Mouse (Mus musculus) skeletal muscle tissue, adult 2 months (tissue): ENCODE data around the gene Epp13.
"Not testable (repeated sequence)": the region's sequence is repeated elsewhere in the genome, so short reads cannot be mapped to it uniquely, and the experiment has no call there.

Experiments used
- DNase-seq: peaks from one replicate; pipeline ENCODE4 v3.0.0-alpha.2; 2012; ENCODE audit warnings: low read depth, low spot score

Gene Epp13

DNA sequence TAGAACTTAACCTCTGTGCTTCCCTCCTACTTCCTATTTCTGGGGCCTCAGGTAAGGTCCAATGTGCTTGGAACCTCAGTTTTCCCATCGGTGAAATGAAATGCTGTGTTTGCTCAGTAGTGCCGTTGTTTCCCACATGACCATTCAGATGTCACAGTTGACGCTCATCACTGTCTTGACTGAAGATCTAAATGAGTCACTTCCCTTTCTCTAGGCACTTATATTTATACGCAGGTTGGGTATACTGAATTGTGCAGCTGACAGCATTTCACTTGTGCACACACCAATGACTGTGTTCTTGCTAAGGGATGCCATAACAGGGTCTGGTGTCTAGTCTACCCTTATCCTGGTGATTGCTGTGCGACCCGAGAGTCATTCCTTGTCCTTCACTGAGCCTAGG lies 32.9 kb downstream of the Epp13 start:
- DNase-seq, result no peak

DNA sequence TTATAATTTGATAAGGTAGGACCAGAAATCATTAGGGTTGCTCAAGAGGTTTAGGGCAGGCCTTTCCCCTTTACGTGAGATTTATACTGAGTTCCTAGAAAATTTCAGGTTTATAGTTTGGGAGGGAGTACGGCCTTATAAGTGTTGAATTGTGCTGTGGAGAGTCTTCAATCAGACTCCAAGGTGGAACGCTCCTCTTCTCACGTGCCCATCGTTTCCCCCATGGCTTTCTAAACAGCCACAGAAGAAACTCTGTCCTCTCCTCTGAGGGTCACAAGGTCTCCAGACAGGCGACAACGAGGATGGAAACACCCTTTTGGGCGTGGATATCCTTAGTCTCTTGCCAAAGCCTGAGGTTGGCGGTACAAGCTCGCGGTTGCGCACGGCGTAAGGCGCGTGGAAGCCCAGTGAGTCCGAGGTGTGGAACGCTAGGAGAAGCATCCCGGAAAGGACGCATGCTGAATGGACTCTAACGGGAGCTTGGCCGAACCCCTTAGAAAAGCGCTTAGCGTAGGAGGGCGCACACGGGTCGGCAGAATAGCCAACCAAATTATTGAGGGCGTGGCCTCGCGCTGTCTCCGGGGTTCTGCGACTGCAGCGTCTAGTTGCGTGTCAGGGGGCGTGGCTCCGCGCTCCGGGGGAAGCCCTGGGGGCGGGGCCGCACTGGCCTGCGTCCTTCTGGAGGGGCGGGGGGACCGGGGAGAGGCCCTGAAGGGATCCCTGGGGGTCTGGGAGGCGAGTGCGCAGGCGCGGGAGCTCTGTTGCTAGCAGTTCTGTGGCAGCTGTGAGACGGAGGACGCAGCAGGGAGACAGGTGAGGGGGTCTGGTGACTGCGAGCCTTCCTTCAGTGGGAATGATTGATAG lies 33.6 kb downstream of the Epp13 start, which contains the start of gene Zfp667:
Gene Zfp667 (plus strand): TSS at position 738 of the 864 bp plus-strand sequence.
- peak; percentile 96 for DNase-seq

DNA sequence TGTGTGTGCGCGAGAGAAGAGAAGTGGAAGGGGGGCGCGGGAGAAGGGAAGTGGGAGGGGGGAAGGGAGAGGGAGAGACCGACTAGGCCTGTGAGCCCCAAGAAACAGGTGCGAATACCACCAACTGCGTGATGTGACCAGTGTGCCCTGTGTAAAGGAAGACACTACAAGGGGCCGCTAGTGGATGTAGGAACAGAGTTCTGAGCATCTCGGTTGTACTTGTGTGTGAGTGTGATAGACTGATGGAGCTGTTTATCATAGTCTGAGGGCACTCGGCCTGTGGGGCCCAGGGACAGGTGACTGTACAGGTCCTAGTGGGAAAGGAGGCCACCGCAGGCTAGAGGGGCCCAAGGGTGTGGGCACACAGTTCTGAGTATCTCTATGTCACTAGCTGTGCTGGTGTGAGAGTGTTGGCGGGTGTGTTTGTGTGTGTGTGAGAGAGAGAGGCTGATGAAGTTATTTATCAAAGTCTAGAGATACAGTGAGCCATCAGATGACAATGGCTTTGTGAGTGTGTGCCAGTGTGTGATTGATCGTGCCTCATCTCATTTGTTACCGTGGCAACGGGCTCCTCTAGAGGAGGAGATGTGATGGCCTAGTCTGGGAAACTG lies 34.5 kb downstream of the Epp13 start:
- no peak for DNase-seq

DNA sequence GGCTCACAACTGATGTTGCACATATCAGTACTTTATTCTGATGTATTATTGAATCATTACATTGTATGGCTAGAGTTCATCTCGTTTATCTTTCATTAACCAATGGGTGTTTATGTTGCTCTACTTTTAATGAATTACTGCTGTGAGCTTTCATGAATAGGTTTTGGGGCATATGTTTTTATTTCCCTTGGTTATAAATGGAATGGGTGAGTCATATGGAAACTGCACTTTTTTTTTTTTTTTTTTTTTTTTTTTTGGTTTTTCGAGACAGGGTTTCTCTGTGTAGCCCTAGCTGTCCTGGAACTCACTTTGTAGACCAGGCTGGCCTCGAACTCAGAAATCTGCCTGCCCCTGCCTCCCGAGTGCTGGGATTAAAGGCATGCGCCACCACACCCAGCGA lies 38.6 kb downstream of the Epp13 start:
- DNase-seq, result not testable (repeated sequence)

DNA sequence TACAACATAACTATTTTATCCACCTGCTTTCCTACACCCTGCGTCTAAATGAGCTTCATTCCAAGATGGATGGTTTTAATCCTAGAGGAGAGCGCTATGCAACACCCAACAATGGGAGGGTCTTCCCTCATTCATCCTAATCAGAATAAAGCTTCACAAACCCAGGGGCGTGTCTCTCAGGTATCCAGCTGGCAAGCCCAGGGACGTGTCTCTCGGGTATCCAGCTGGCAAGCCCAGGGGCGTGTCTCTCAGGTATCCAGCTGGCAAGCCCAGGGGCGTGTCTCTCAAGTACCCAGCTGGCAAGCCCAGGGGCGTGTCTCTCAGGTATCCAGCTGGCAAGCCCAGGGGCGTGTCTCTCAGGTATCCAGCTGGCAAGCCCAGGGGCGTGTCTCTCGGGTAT lies 48.3 kb downstream of the Epp13 start:
- DNase-seq, result not testable (repeated sequence)

DNA sequence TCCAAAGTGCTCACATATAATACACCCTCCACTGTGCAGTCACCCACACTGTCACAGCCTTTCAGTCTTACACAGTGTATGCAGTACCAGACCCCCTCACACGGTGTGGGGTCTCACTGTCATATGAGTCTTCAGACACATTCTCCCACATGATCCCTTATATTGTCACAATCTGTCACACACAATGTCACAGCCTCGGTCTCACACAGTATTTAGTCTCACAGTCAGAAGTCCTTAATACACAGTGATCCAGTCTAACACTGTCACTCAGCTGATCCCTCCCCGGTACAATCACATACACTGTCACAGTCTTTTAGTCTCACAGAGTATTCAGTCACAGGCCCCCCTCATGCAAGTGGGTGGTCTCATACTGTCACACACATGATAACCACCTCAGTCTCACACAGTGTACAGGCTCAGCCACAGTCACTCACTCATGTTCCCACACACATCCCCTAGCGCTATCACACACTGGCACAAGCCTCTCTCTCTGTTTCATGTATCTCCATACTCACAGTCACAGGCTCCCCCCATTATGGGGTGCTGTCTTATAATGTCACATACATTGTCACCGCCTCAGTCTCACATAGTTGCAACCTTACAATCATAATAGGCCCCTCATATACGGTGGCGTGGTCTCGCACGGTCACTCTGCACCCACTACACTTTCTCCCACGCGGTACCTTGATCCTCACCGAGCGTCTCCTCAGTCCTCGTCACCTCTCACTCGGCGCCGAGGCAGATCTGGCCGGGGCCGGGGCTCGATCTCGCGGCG lies 78.1 kb downstream of the Epp13 start:
- no peak for DNase-seq

DNA sequence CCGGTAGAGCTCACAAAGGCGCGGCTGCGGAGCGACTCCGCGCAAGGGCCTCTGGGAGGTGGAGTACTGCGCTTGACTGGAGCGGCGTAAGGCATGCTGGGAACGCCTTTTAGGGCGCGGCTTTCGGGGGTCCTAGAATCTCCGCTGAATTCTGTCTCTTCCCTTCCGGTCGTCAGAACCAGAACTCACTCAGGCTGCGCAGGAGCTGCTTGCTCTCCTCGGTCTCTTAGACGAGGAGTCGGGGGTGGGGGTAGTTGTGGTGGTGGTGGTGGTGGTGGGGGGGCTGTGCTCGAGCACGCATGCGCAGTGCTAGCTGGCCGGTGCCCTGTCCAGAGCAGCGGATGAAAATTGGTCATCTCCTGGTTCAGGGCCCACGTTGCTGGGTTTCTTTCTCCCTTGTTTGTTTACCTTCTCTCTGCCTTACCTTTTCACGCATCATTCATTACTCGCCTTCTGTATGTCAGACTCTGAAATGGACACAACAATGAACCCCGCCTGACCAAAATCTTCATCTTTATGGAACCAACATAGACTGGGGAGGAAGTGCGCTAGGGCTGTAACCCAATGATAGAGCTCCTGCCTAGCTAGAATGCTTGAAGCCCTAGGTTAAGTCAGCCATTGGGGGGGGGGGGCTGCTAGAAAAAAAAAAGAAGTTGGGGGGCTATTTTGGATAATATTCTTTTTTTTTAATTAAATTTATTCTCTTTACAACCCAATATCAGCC lies 78.9 kb downstream of the Epp13 start, which contains the start of gene Zfp583:
Gene Zfp583 (minus strand): TSS at position 53 of the 724 bp plus-strand sequence.
- peak; percentile 74 for DNase-seq
